Mouse (Mus musculus) right cerebral cortex, postnatal 14 days (tissue): ENCODE measurements around the gene Nfyc.

Experiments used
- DNase-seq: peaks from one replicate; pipeline ENCODE4 v3.0.0; 2022

The Nfyc gene

DNA sequence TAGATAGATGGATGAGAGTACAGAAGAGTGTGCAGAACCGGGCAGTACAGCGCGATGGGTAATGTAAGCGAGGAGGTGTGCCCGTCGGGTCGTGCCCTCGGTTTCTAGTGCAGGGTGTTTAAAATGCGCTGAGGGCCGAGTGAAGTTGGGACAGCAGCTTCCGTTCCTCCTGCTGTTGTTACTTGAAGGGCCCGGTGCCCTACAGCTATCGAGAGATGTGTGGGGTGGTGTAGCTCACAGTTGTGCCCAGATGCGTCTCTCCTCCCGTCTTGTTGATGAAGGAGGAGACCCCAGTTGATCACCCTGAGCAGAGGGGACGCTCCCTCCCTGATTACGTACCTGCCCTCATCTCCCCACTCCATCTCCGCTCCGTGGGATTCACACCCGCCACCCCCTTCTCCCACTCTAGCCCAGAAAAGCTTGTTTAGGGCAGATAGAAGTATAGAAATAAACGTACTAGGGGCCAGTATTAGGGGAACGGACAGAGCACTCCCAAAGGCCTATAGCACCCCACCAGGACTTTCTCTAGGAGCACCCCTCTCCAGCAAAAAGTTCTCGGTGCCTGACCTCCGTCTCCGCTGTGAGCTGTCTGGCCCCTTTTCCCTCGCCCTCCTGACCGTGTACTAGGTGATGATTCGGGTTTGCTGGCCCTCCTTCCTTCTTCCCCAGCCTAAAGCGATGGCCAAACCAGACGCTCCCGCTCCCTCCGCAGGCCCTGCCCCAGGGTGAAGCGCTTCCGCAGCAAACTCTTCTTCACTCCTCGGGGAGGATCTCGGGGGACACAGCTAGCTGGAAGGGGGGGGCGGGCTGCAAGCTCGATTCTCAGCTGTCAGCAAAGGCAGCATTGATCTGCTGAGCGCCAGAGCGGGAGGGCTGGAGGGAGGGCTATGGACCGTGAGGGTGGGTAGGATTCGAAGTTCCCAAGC lies 83.2 kb downstream of the Nfyc start, which contains the start of gene Kcnq4:
Gene Kcnq4, minus strand, starts transcription at position 672 of the 926 bp plus-strand sequence.
- no peak for DNase-seq

DNA sequence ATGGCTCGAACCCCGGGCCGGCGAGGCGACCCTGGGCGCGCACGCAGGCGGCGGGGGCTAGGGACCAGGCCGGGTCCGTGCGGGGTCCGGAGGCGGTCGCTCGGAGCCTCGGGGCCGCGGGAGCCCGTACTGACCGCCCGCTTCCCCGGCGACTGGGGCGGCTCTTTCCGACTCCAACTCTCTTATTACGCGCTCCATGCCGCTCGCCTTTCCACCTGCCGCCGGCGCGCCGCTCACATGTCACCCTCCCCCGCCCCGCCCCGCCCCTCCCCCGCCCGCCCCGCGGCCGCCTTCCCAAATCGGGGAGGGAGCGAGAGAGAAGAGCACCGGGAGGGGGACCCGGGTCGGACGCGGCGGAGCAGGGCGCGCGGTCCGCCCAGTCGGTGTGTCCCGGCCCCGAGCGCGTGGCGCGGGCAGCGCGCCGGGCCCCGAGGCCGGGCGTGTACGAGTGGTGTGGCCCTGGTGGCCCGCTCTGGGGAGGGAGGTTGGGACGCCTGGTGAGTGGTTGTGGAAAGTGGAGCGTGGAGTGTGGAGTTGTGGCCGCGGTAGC lies 84.1 kb downstream of the Nfyc start:
- DNase-seq = no peak

DNA sequence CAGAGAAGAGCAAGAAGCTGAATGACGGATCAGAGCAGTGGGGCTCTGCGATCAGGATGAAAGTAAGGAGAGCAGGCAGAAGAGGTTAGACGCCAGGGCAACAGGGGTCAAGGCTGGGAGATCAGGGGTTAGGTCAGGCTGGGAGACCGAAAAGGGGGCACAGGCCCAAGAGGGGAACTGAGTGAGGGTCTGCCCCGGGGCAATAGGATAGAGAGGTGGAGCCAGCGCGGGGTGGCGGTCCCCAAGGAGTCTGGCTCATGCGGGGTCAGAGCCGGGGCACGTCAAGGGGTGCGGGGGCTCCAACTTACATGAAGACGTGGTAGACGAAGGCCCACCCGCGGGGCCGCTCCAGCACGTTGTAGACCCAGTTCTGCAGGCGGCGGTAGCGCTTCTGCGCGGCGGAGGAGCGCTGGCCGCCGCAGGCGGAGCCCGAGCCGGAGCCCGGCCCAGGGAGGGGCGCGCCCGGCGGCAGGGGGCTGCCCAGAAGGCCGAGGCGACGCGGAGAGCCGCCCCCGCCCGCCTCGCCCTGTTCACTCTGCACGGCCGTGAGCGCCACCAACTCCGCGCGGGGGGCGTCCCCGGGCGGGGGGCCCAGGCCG lies 84.7 kb downstream of the Nfyc start:
- peak; percentile 28 for DNase-seq

DNA sequence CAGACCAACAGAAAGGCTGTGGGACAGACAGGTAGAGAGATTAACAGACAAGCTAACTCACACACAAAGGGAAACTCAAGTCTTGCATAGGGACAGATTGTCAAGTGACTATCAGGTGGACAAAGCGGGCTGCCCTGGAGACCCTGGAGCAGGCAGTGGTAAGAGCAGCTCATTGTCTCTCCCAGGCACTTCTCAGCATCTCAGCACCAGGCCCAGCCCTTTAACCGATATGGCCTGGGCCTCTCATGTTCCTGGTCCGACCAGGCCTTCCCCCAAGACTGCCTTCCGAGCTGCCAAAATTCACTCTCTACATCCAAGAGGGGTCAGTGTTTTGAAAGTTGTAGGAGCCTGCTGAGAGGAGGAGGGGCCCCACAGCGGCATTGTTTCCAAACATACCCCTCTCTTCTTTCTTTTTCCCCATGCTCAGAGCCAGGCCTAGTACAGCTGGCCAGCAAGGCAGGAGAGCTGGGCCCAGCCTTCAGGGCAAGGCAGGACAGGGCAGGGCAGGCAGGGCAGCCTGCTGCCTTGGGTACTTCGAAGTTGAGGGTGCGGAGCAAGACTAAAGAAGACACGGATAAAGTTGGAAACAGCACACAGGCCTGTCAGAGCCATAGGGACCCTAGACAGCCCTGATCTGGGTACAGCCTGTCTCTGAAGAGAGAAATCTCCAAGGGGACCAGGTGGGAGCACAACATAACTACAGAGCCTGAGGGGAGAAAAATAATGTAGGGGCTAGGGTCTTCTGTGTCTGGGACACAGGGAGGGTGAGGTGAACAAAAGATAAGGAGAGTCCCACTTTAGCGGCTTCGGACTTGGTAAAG lies 85.4 kb downstream of the Nfyc start:
- DNase-seq = no peak

DNA sequence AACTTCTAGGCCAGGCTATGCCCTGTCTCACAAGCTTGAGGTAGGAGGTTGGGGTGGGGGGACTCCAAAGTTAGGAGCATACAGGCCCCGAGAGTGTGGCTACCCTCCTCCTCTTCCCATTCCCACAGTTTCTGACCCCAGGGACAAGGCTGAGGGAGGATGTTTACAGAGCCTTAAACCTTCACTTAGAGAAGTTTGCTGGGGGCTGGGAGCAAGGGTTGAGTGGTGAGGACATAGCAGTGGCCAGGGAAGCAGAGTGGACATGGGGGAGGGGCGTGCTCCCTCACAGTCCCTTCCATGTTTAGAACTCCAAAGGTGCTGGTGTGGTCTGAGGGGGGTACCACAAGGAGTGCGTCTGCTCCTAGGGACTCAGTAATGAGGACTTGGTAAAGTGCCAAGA lies 87.7 kb downstream of the Nfyc start:
- DNase-seq = no peak

DNA sequence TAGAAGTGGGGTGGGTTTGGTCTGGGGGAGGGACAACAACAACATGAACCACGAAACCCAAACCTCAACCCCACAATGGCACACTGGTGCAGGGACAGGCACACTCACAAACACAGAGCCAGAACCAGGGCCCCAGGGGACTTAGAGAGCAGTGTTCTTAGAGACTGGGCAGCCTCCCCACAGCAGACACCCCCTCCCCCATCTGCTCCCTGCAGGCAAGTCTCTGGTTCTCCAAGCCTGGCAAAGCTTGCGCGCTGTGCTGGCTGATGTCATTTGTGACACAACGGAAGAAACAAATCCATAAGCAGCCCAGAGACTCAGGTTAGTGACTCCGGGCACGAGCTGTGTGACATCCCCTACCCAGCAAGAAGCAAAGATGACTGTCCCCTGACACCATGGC lies 90.1 kb downstream of the Nfyc start:
- peak; percentile 29 for DNase-seq

DNA sequence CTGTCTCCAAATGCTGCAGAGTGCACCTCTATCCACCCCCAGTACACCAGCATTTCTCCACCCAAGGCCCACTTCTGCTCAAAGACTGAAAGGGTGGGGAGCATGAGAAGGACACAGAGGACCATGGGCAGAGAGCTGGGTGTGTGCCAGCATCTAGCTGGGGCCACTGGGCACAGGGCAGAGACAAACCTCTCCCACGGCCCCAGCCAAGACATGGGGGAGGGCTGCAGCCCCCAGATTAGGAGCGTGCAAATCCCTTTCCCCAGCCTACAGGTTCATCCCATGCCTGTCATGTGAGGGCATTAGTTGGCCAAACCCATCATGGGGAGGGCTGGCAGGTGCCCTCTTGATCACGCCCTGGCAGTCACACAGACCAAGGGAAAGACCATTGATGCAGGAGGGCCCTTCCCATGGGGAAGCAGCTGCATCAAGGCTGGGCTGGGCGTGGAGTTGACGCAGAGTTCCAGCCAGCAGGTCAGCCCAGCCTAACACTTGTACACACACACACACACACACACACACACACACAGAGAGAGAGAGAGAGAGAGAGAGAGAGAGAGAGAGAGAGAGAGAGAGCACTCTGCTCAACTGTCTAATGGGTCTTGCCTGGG lies 97.3 kb downstream of the Nfyc start:
- DNase-seq = no peak

DNA sequence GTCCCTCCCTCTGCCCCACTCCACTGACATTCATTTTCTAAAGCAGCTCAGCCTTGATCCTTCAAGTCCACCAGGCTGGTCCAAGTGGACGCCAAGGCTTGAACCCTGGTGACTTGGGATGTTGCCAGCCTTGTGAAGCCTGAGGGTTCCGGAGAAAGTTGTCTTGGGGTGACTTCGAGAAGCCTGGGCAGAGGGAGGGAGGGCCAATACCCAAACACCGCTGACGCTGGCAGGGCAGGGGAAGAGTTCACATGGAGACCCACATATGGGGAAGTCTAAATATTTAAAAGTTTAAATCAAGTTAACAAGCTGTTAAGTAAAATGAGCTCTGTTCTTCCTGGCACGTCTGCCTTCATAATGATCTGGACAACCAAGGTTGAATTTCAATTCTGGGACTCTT lies 98.6 kb downstream of the Nfyc start:
- DNase-seq = no peak

DNA sequence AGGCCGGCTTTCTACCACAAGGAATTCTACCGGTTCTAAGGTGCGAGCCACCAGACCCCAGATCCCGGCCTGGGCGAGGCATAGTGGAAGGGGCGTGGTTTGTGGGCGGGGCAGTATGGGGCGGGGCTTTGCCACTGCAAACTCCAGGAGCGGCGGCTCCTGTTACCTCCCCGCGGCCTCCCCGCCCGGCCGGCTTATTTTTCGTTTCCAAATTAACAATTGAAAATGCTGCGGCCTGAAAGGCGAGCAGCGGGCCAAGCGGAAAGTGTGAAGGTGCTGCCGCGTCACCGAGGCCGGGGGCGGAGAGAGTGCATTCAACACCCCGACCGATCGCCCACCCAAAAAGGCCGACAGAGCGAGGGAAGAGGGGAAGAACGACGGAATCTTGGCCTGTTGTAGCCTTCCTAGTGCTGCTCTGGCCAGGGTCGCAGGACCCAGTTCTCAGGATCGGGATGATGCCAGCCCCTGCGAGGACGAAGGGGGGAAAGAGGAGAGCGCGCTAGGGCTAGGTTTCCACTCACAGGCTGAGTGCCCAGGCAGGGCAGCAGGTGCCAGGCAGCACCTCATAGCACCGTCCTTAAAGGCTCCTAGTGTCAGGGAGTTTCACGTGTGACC lies 100.2 kb downstream of the Nfyc start:
- DNase-seq = peak; percentile 12

DNA sequence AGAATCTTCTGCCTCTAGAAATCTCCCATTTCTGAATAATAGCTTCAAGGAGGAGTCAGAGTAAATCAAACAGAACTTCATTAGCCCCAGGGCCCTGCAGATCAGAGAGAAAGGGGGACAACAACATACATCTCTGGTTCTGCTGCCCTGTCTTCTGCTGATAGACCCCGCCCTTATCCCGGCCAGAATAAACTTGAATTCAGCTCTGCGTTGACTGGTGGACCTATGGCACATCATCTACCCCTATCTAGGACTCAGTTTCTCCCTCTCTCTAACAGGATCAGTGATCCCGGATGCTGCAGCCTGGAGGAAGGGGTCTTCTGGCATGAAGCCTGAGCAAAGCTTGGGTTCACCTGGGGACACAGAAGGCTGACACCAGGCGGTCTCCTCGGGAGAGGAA lies 100.8 kb downstream of the Nfyc start:
- DNase-seq = no peak

DNA sequence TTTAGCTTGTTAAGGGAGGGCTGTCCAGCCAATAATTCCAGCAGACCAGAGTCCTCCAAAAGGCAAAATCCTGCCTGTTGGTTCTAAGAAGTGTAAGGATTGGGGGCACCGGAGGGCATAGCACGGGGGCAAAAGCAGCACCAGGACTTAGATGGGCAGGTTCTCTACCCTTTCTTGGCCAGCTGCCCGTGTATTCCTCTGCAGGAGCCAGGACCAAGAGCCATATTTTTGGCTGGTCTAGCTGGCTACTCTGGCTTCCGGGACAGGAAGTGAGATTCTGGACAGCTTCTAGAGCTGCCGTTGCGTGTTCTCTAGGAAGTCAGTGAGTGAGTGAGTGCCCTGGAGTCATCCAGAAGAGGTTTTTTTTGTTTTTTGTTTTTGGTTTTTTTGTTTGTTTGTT lies 101.2 kb downstream of the Nfyc start:
- DNase-seq = no peak

DNA sequence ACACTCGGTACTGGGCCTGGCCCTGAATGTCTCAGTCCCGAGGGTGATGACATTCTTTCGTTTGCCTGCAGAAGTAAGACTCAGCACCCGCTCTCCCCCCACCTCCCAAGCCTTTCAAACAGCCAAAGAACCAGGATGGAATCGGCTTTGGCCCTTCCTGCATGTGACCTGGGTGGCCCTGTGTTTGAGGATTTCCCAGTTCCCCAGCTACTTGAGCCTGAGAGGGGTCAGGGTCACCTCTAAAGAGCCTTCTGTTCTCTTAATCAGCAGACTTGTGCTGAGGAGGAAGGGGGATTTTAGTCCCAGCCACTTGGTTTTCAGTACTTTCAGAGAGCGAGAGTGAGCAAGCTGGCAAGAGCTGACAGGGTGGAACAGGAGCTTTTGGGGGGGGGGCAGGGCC lies 101.9 kb downstream of the Nfyc start:
- no peak for DNase-seq

DNA sequence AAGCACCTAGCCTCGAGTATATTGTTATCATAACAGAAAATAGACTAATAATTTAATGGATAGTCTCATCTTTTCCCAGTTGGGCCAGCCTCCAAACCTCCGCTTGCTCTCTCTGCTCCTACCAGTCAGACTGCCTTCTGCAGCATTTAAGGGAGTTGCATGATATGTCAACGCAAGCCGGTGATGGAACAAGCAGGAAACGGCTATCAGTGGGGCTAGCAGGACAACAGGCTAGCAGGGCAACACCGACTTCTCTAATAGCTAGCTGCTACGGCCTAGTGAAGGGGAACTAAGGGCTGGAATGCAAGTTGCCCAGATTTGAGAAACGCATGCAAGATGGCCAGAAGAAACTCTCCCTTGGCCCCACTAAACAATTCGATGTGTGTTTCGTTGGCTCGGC lies 103.5 kb downstream of the Nfyc start:
- no peak for DNase-seq

DNA sequence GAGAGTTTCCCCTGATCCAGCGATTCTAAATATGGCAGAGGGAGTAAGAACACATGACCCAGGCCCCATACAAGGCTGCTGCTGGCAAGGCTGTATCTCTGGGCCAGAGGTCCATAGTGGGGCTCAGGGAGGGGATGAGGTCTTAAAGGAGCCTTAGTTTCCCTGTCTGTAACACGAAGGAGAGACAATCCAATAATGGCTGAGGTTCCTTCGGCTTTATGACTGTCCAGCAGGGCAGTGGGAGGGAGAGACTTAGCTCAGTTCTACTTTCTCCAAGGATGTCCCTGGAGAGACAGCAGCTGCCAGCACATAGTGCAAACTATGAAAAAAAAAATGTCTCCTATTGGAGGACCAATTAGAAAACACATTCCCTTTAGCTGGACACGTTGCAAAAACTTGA lies 105.2 kb downstream of the Nfyc start:
- DNase-seq = no peak

DNA sequence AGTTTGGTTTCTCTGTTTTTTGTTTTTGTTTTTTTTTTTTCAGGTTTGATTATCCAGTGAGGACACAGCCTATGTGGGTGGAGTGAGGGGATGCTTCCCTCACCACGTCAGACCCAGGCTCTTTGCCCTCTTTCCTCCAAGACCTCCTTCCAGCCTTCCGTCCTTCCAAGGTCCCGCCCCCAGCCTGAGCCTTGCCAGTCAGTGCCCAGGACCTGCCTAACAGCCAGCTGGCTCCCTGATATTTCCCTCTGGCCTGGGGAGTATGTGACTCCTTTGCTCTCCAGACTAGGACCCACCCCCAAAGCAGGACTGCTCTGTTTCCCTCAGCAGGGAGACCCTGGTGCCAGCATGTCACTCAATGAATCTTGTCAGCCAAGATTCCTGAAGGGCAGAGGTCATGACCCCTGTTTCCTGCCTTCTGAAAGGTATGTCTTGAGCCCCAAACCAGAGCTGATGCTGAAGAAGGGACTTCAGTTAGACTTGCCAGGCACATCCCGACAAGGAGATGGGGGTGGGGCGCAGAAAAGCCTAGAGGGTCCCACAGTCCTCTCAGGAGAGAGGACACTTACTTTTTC lies 105.8 kb downstream of the Nfyc start:
- no peak for DNase-seq

DNA sequence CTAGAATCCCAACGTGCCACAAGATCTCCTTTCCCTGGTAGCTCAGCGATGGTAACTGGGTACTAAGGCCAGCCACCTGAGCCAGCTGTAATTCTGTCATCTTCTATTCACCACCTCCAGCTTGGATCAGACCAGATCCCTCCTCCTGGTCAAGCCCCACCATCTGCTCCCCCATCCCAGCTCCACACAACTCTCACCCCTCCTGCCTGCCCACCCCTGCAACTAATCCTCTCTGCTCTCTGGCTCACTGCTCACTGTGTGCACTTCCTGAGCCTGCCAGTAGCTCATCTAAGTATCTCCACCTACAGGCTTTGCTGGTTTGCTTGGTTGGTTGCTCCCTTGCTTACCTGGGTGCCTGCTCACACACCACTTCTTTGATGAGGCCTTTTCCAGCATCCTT lies 109.8 kb downstream of the Nfyc start:
- DNase-seq = no peak

DNA sequence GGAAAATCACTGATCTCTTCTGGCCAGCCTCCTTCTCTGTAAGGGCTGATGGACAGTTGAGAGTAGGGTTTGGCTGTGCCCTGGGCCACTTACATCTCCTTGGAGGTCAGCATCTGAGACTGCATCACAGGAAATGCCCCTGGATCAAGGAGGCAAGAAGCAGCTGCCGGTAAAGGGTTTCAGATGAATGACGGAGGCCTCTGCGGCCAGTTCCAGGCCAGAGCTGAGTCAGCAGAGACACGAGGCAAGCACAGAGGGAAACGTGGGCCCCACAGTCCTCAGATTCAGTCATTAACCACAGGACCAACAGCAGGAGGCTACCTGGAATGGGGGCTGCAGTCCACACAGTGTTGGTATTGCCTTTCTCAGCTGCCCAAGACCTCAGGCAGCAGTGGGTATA lies 112.2 kb downstream of the Nfyc start:
- no peak for DNase-seq

DNA sequence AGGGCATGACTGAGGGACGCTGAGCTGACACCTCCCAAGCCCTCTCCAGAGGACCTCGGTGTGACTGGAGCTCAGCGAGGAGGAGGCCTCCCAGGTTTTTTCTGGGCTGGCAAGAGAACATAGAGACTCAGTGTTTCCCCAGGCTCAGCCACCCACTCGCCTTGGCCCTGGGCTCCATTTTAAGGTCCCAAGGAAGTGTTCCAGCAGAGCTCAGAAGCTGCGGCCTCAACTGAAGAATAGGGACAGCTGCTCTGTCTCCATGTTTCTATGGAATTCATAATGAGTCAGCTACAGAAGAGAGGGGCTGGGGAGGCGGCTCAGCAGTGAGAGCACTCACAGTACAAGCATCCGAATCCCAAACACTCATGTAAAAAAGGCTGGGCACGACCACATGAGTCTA lies 113.8 kb downstream of the Nfyc start:
- DNase-seq = no peak

DNA sequence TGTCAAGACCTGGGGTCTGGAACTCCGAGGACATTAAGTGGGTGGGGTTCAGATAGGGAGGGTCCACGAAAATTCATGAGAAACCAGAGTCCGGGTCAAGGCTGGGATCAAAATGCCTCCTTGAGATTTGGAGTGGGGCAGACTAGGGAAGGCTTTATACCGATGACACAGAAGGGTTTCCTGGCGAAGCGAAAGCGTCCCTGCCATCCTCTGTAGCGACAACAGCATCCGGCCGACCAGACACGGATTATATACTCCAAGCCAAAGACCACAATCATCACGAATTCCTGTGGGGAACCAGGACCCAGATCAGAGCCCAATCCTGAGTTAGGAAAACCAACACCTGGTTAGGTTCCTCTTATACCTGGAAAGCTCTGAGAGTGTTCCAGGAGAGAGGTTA lies 114.6 kb downstream of the Nfyc start:
- no peak for DNase-seq

DNA sequence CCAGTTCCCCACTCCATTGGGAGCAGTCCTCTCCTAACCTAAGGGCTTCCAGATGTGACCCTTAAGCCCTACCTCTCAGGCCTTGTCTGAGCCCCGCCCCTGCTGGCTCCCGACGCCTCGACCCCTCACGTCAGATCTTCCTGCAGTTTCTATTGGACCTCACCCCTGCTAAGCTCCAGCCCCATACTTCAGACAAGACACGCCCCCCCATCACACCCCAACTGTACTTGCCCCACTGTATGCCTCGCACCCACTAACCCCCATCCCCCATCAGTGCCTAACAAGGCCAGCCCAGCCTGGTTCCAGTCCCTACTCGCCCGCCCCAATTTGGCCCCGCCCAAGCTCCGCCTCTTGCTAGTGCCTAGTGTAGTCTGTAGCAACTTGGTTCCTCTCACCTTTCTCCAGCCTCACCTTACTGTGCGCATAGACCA lies 115.2 kb downstream of the Nfyc start:
- peak; percentile 47 for DNase-seq

DNA sequence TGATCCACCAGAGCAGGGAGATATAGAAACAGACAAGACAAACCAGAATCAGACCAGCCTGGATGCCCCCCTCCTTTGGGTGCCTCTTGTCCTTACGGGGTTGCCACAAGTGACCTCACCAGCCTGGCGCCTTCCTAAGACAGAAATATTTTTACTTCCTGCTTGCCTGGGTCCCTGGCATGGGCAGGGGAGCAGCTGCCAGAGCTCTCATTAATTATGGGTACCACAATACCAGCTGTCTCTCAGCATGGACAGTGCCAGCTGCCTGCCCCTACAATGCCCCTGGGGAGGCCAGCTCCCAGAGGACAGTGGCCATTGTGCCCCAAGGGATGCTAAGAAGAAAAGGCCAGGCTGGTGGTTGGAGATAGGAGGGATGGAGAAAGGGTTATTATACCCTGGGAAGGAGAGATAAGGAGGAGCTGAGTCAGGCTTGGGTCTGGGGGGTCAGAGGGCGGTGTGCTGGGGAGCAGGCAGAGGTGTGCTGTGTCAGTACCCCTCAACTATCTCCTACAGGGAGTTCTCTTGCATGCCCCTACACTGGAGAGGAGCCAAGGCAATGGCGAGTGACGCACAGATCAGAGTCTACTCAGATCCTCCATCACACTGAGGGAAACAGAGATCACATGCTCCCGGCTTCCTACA lies 117.4 kb downstream of the Nfyc start:
- DNase-seq = no peak

DNA sequence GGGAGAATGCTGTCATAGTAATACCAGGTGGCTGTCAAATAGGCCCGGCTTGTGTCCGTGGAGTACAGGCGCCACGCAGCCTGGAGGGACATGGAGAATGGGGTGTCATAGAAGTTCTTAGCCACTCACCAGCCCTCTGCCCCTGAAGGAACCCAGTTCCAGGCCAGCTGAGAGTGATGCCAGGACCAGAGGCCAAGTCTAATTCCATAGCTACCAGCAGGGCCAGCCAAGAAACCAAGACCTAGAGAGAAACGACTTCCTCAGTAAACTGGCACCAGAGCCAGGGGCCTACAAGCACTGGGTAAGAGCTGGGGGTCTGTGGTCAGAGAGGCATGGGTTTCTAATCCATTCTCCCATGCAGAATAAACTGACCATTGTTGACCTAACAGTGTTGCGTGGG lies 118.4 kb downstream of the Nfyc start:
- DNase-seq = no peak
